Mouse (Mus musculus) lung, postnatal 10 days (tissue): ENCODE measurements around the gene Gm21293.
"Not testable (repeated sequence)": the region's sequence is repeated elsewhere in the genome, so short reads cannot be mapped to it uniquely, and the experiment has no call there.

Source experiments
- DNase-seq: peaks from one replicate; pipeline ENCODE4 v3.0.0; 2021

Gene Gm21293

GRCm38 (mm10) chr10:104142687-104143086, at the start of gene Gm21293:
Gene Gm21293, plus strand, starts transcription at chr10:104142987.
- not testable (repeated sequence) for DNase-seq

GRCm38 (mm10) chr10:104110044-104110443, 32.7 kb upstream of the Gm21293 start:
- no peak for DNase-seq

DNA sequence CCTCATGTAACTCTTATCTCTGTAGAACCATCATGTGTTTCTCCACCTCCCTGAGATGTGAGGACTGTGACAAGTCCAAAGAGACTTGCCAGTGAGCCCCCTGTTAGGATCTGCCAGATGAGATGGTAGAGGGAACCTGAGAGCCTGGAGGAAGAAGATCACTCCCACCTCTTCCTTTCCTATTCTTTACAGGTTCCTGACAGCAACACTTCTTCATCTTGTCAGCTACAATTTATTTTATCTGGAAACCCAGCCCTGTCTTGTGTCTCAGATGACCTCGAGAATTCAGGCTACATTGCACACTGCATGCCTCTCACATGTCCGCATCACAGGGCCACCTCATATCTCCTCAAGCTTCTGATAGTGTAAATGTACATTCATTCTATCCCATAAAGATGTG, 24.5 kb upstream of the Gm21293 start:
- DNase-seq: no peak

GRCm38 (mm10) chr10:104151197-104151596, 8.4 kb downstream of the Gm21293 start, which contains the start of gene Gm6763:
Gene Gm6763, plus strand, starts transcription at chr10:104151497.
- not testable (repeated sequence) for DNase-seq

DNA sequence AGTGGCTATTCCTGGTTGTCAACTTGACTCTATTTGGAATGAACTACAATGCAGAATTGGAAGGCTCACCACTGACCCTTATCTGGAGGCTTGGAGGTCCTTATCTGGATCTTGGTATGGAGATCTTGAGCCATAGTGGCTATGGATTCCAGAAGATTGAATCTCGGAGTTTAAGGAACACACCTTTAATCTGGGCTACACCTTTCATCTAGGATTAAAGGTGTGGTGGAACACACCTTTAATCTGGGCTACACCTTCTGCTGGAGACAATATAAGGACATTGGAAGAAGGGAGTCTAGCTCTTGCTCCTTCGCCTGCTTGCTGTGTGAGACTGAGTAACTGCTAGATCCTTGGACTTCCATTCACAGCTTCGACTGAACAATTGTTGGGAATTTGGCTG, 16.9 kb downstream of the Gm21293 start, which contains the start of gene Gm8764:
Gene Gm8764, plus strand, starts transcription at position 301 of the 400 bp plus-strand sequence.
- not testable (repeated sequence) for DNase-seq

DNA sequence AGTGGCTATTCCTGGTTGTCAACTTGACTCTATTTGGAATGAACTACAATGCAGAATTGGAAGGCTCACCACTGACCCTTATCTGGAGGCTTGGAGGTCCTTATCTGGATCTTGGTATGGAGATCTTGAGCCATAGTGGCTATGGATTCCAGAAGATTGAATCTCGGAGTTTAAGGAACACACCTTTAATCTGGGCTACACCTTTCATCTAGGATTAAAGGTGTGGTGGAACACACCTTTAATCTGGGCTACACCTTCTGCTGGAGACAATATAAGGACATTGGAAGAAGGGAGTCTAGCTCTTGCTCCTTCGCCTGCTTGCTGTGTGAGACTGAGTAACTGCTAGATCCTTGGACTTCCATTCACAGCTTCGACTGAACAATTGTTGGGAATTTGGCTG, 25.4 kb downstream of the Gm21293 start, which contains the start of gene Gm21304:
Gene Gm21304, plus strand, starts transcription at position 301 of the 400 bp plus-strand sequence.
- not testable (repeated sequence) for DNase-seq

GRCm38 (mm10) chr10:104176724-104177123, 33.9 kb downstream of the Gm21293 start, which contains the start of gene Gm21312:
Gene Gm21312, plus strand, starts transcription at chr10:104177024.
- DNase-seq: not testable (repeated sequence)

- DNase-seq: not testable (repeated sequence)
Measured at GRCm38 (mm10) chr10:104185233-104185632, 42.4 kb downstream of the Gm21293 start, which contains the start of gene Gm20765. Gene Gm20765, plus strand, starts transcription at chr10:104185533.

- not testable (repeated sequence) for DNase-seq
Measured at GRCm38 (mm10) chr10:104193742-104194141, 51.0 kb downstream of the Gm21293 start, which contains the start of gene Gm4340. Gene Gm4340, plus strand, starts transcription at chr10:104194042.
